Mouse (Mus musculus): ENCODE measurements around the gene Mrc2.

- TF ChIP-seq CTCF (conservative IDR thresholded peaks at IDR 0.05 in 1 of 2, IDR thresholded peaks at IDR 0.05 in 1 of 2; ENCODE audit: low read depth in 2 of 2, low read length in 2 of 2): no peak
- TF ChIP-seq GABPA (IDR thresholded peaks at IDR 0.05; ENCODE audit: insufficient replicate concordance, low read depth, low read length): no peak
- TF ChIP-seq ZNF384 (IDR thresholded peaks at IDR 0.05; ENCODE audit: low read depth, low read length): no peak
- no peak for TF ChIP-seq TBP (conservative IDR thresholded peaks at IDR 0.05; ENCODE audit: low read depth, low read length)
- TF ChIP-seq EP300 (IDR thresholded peaks at IDR 0.05; ENCODE audit: low read length): no peak
- no peak for TF ChIP-seq SMC3 (IDR thresholded peaks at IDR 0.05; ENCODE audit: low read depth, low read length)
- no peak for TF ChIP-seq MYC (IDR thresholded peaks at IDR 0.05; ENCODE audit: low read depth, low read length)
- no peak for TF ChIP-seq SIN3A (IDR thresholded peaks at IDR 0.05; ENCODE audit: low read length)
- TF ChIP-seq MXI1 (IDR thresholded peaks at IDR 0.05; ENCODE audit: low read depth, low read length): no peak
These were observed 3.6 kb downstream of the Mrc2 start for GRCm38 (mm10) chr11:105296084-105296483.
